Mouse (Mus musculus): ENCODE data around the gene Scaf8.

DNA sequence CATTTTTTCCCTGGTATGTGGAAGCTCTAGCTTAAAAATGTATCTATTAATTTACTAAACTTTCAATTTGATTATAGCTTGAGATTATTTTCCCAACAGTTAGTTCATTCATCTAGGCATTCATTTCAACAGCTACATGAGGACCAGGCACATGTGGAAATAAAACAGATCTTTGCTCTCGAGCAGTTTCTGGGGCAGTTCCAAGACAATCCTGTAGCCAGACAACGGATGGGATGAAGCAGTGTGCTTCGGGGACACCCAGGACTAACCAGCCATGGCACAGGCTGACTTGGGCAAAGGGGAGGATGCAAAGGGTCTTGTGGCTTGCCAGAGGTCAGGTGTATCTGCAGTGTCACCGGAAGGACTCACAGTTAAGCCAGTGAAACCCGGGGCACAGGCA lies 117.9 kb downstream of the Scaf8 start:
- TF ChIP-seq CTCF (IDR thresholded peaks at IDR 0.05; ENCODE audit: low read depth), result no peak
- no peak for TF ChIP-seq EP300 (IDR thresholded peaks at IDR 0.05; ENCODE audit: low read depth)

Data from liver, postnatal 0 days (tissue).